Mouse (Mus musculus) fibroblast of lung, adult 2 months (primary cell): ENCODE data around the gene Krtap3-2.
A peak's percentile ranks its signal among the peaks of the same experiment; 100 is the strongest.
"Not testable (repeated sequence)": the region's sequence is repeated elsewhere in the genome, so short reads cannot be mapped to it uniquely, and the experiment has no call there.

Source experiments
- DNase-seq: peaks from one replicate; pipeline ENCODE4 v3.0.0-alpha.2; 2011; ENCODE audit warnings: low read depth

The Krtap3-2 gene

GRCm38 (mm10) chr11:99556753-99557152, at the start of gene Krtap3-2:
TSS of gene Krtap3-2 (minus strand) at chr11:99556853.
- DNase-seq: no peak

DNA sequence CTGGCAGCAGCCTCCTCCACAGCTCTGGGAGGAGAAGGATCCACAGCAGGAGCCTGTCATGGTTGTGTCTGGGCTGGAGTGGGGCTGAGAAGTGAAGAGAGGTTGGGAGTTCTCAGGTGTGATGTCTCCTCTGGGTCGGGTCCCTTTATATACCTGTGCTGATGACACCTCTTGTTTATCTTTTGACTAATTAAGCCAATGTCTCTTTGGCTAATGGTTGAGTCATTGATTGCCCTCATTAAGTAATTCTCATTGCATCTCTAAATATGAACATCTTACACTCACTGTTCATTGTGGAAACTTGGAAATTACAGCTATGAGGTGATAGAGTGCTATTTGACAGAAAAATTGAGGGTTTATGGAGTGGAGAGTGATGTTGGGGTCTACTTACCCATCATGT, 46.6 kb upstream of the Krtap3-2 start, which contains the start of gene Gm11938:
Gene Gm11938 (minus strand): TSS at position 101 of the 400 bp plus-strand sequence.
- DNase-seq: not testable (repeated sequence)

- DNase-seq: not testable (repeated sequence)
Observed at GRCm38 (mm10) chr11:99597742-99598141, 41.1 kb upstream of the Krtap3-2 start, which contains the start of gene Krtap9-3. TSS of gene Krtap9-3 (minus strand) at chr11:99598105.

DNA sequence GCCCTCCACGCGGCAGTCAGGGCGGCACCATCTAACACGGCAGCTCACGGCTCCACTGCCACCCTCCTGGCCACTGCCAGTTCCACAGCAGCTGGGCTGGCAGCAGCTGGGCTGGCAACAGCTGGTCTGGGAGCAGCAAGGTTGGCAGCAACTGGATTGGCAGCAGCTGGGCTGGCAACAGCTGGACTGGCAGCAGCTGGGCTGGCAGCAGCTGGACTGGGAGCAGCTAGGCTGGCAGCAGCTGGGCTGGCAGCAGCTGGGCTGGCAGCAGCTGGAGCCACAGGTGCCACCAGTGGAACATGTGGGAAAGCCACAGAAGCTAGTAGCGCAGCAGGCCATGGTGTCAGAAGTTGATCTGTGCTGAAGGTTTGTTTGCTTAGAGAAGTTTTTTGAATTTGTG, 34.3 kb upstream of the Krtap3-2 start, which contains the start of gene Krtap1-3:
Gene Krtap1-3 (minus strand): TSS at position 359 of the 400 bp plus-strand sequence.
- no peak for DNase-seq

DNA sequence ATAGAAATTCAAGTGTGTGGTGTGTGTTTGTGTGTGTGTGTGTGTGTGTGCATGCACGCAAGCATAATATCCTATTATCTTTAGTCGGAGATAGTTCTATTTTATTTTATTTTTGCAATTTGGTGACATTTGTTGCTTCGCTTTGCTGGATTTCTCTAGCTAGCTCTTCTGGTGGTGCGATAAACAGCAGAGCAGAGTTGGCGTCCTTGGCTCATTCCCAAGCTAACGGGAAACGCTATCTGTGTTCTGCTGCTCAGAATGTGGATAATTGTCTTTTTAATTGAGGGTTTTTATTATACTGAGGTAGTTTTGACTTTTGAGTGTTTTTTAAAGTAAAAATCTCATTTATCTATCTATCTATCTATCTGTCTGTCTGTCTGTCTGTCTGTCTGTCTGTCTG, 28.4 kb upstream of the Krtap3-2 start:
- no peak for DNase-seq

- DNase-seq: no peak
Observed at GRCm38 (mm10) chr11:99583245-99583704, 26.6 kb upstream of the Krtap3-2 start, which contains the start of gene Krtap1-4. TSS of gene Krtap1-4 (minus strand) at chr11:99583654.

DNA sequence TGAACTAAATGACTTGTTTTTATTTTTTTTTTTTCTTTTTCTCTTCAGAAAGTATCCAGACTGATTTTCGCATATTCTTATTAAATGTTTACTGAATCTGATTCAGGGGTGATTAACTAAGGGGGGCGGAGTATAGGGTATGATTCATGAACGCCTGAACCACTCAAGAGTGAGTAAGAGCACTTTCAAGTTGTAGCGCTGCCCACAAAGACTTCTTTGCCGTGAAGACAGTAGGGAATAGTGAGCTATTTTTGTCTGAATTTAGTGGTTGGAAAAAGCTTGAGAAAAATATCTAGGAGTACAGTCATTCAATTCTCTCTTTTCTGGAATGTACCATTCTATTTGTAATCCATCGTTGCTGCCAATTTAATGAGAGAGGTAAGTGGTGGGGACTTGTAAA, 24.9 kb upstream of the Krtap3-2 start:
- DNase-seq: peak; percentile 75

DNA sequence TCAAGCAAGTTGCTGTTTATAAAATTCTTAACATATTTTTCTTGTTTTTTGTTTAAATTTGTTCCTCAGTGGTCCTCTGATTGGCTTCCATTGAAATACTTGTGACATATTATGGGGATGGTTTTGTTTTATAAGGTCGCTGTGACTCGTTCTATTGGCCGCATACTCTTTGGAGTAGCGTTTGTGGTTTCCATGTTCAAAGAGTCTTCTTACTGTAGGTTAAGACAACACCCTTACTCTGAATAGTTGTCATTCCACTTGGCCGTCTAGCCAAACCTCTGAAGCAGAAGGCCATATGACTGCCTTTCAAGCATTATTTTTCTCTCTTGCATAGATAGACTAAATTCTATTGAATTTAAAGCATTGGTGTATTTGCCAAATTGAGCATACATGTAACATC, 24.4 kb upstream of the Krtap3-2 start:
- DNase-seq: peak; percentile 44

GRCm38 (mm10) chr11:99580636-99581035, 24.0 kb upstream of the Krtap3-2 start, which contains the start of gene Krtap1-5:
TSS of gene Krtap1-5 (minus strand) at chr11:99581016.
- DNase-seq: peak; percentile 14

DNA sequence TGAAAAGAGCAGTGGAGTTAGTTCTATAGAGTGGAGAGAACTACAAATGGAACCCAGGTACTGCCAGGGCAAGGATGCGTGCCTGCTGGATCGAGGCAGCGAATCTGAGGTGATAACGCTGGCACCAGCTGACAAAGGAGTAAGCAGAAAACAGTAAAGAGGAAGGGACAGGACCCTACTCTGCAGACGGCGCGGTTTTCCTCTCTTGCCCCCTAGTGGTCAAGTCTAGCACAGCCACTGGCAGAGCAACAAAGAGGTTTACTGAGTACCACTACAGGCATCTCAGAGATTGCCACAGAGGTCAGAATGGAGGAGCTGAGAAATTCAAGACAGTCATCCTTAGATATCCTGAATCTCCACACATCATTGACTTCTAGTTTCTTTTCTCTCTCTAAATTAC, 17.5 kb upstream of the Krtap3-2 start:
- peak; percentile 44 for DNase-seq

DNA sequence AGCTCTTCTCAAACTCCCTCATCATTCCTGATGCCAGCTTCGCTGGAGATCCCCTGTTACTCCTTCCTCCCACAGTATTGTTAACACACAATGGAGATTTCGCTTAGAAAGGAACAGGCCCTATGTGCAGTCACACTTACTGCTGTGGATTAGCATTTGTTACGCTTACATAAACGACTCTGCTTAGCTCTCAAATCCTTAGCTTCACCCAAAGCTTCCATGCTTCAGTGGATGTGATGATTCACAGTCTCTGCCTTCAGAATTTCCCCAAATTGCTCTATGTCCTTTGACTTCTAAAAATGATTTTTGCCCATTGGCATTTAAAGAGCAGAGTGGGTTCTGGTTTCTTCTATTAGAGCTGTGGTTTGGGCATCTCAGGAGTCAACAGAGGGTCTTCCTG, 16.5 kb upstream of the Krtap3-2 start:
- no peak for DNase-seq

DNA sequence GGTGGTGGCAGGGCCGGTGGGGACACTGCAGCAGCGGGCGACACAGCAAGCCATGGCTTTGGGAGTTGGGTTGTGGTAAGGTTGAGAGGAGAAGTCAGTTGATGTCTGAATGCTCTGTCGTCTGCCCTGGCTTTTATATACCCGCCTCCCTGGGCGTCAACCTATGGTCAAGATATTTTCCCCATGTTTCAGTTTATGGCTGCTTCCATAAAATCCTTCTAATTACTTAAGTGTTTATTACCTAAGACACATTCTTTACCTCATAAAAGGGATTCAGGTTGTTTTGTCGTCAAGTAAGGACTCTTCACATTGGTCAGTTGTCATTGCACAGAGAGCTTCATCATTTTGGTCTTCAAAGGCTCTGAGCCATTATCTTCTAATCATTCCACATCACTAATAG, 9.9 kb upstream of the Krtap3-2 start, which contains the start of gene Krtap3-1:
Gene Krtap3-1 (minus strand): TSS at position 101 of the 400 bp plus-strand sequence.
- DNase-seq: no peak

- no peak for DNase-seq
Observed at GRCm38 (mm10) chr11:99562580-99562979, 5.9 kb upstream of the Krtap3-2 start.

GRCm38 (mm10) chr11:99559366-99559765, 2.7 kb upstream of the Krtap3-2 start, which contains the start of gene Gm11939:
TSS of gene Gm11939 (minus strand) at chr11:99559466.
- DNase-seq: no peak

DNA sequence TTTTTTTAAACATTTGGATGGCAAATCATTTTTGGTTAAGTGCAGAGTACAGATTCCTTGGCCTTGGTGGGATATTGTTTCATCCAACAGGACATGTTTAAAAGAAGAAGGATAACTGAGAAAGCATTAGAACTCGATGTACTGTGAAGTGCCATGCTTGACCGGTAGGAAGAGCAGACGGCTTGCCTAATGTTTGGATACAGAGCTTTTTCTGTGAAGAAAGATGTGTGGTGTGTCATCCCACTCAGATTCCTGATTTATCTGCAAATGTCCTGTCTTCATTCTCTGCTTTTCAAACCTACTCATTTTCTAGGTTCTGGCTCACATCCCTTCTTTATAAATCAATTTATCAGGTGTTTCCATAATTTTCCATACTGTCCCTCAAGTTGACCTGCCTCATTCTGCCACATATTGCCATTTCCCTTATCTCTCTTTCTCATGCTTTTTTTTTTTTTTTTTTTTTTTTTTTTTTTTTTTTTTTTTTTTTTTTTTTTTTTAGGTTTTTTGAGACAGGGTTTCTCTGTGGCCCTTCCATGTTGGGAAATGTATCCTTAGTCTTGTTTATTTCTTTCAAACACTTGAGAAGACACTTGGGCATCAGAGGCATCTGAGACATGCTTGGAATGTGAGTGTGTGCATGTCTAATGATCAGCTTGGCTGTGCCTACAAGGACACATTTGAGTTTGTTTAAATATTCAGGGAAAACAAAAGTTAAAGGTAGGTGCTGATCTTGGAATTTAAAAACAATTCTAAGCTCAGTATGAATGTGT, 1.5 kb upstream of the Krtap3-2 start:
- no peak for DNase-seq

DNA sequence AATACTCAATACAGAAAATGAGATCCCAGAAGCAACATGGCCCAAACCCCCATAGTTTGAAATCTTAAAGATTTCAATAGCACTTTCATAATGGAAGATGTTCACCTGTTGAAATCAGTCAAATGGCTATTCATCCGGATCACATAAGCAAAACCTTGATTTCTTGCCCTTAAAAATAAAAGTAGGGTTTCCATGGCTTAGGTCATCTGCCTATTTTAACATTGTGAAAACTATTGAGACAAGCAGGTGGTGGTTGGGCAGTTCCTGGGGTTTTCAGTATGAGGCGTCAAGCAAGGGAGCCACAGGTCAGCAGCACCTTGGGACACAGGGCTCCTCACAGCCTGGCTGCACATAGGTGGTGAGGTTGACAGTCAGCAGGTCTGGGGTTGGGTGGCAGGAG, 458 bp downstream of the Krtap3-2 start:
- no peak for DNase-seq

DNA sequence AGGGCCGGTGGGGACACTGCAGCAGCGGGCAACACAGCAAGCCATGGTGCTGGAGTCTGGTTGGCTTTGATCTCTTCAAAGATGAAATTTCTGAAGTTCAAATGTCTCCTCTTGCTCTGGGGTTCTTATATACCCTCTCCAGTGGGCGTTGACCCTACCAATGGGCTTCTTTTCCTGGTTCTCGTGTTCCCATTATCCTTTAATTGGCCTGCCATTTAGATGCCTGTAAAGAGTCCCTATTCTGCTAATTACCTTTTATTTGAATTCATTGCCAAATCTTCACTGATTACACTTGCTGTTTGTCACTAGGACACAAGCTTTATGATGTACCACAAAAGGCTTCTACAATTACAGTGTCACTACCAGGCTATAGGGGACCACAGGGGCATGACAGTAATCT, 5.9 kb downstream of the Krtap3-2 start, which contains the start of gene Krtap3-3:
Gene Krtap3-3 (minus strand): TSS at position 101 of the 400 bp plus-strand sequence.
- no peak for DNase-seq

GRCm38 (mm10) chr11:99547892-99548291, 8.8 kb downstream of the Krtap3-2 start:
- no peak for DNase-seq

DNA sequence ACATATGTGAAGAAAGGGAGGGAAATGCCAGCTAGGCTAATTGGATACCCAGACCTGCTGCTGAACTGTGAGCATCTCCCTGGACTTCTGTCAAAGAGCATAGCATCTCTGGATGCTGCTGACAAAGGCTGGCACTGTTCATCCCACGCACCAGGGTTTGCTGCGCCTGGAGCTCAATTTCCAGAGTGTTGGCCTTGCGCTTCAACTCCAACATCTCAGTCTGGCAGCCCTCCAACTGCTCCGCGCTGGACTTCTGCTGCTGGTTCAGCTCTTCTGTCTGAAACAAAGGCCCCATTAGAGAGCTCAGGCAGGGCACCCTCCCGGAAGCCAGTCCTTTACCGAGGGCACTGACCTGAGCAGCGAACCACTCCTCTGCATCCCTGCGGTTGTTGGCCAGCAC, 16.9 kb downstream of the Krtap3-2 start:
- DNase-seq: peak; percentile 16

DNA sequence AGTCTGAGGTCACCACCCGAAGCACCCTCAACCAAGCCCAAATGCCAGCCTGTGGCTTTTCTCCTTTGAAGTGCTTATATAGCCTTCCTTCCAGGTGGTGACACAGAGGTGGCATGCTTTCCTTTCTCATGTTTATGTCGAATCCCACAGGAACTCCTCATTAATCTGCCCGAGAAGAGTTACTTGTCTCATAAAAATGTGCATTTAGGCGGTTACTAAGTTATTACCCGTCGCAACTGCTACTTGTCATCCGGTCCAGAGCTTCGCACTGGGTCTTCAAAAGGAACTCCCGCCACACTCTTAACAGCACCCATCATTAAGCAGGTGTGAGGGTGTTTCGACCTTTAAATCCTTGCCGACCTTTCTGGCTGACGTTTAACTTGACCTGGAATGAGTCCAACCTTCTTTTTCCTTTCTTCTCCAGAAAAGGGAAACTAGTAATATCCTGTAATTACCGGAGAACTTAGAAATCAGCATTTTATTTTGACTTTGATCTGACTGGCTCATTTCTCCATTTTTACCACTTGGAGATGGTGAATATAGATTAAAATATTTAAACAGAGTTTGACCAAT, 35.3 kb downstream of the Krtap3-2 start, which contains the start of gene Krt39:
Gene Krt39 (minus strand): TSS at position 51 of the 573 bp plus-strand sequence.
- DNase-seq: no peak

DNA sequence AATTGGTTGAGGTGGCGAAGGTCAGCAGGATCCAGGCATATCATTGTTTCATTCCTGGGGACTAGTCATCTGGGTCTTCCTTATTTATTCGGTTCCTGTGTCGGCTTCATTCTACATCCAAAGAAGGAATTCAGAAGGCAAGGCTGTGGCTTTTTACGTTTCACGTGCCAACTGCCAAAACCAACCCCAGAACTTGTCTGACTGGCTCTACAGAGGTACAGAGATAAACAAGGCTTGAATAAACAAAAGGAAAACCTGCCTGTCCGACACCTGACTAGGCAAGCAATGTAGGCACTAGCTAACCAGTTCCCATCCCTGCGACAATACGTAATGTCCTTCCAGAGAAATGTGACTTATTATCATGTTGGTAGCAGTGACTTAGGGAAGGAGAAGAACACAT, 42.6 kb downstream of the Krtap3-2 start:
- DNase-seq: no peak
